Mouse (Mus musculus) neural tube, embryonic 12.5 days (tissue): ENCODE data around the gene Tead3. TPM values are rescaled to one million over a fixed set of nuclear protein-coding genes. Genes with fewer than 3 reads are reported as not detected.
"Not testable (repeated sequence)": the region's sequence is repeated elsewhere in the genome, so short reads cannot be mapped to it uniquely, and the experiment has no call there.

Experiments used
- ATAC-seq: fragments of 200-750 bp; cut with Nextera tagmentation; 2 replicates; pipeline ENCODE4 v1.8.0; 2017; ENCODE audit warnings: low read depth, mild to moderate bottlenecking, moderate TSS enrichment, moderate library complexity; ENCODE audit not compliant: low FRiP score
- H3K27ac ChIP-seq: fragments of 300-500 bp; sonication (generic); 2 replicates; pipeline ENCODE4 v1.5.1; 2016
- H3K27me3 ChIP-seq: fragments of 300-500 bp; sonication (generic); replicated peaks from 2 replicates; pipeline ENCODE4 v1.6.1; 2016; ENCODE audit warnings: mild to moderate bottlenecking
- H3K36me3 ChIP-seq: fragments of 300-500 bp; sonication (generic); 2 replicates; pipeline ENCODE4 v1.6.1; 2016; ENCODE audit warnings: mild to moderate bottlenecking
- H3K4me1 ChIP-seq: fragments of 300-500 bp; sonication (generic); 2 replicates; pipeline ENCODE4 v1.6.1; 2016
- H3K4me2 ChIP-seq: fragments of 300-500 bp; sonication (generic); replicated peaks from 2 replicates; pipeline ENCODE4 v1.6.1; 2016; ENCODE audit warnings: mild to moderate bottlenecking
- H3K4me3 ChIP-seq: fragments of 300-500 bp; sonication (generic); 2 replicates; pipeline ENCODE4 v1.5.1; 2016
- H3K9ac ChIP-seq: fragments of 300-500 bp; sonication (generic); 2 replicates; pipeline ENCODE4 v1.6.1; 2016; ENCODE audit warnings: mild to moderate bottlenecking
- H3K9me3 ChIP-seq: fragments of 300-500 bp; sonication (generic); 2 replicates; pipeline ENCODE4 v1.6.1; 2016; ENCODE audit warnings: mild to moderate bottlenecking
- WGBS: fragments of 180-500 bp; shearing (Covaris S2); methylation state at CpG from one replicate; pipeline ENCODE4 v1.1.7; 2016; 5-methylcytosine and 5-hydroxymethylcytosine counted together
- polyA plus RNA-seq: library from polyadenylated mRNA; unstranded; fragments of >200 nt; fragmentation: Nextera tagmentation; extraction: Ambion mirVana; gene quantifications from 2 replicates; pipeline ENCODE4 v1.2.1, GENCODE M21; 2016

Gene Tead3
- polyA plus RNA-seq, 1 experiment from 2014 or later, result 3.5 TPM

DNA sequence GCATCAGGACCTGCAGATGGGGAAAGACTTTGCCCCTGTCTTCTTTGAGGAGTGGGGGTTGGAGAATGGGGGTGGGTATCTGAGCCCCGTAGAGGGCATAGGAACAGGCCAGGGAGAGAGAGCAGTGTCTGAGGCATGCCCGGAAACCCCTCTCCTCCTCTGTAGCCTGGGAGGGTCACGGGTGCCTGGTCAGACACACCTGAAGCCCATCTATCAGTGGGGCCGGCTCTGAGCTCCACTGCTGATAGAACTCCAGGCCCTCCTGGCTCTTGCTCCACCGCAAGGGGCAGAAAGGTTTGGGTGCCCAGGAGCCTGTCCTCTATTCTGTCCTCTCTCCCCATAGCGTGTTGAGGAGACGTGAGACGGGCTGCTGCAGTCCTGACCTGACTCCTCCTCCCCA is 24.9 kb downstream of the Tead3 start:
- ATAC-seq, result no peak
- Histone ChIP-seq H3K4me2 (no peak overlapping the region), H3K4me1 (peaks cover 20% of the 10 kb centered on the region), H3K27me3 (no peaks in the 10 kb centered on the region), H3K36me3 (peaks cover 26% of the 10 kb centered on the region), H3K9me3 (no peaks in the 10 kb centered on the region), H3K27ac (no peak overlapping the region), H3K9ac (no peak overlapping the region), H3K4me3 (no peak overlapping the region)
- 87% methylated on average over 8 of the region's 8 CpGs for WGBS

DNA sequence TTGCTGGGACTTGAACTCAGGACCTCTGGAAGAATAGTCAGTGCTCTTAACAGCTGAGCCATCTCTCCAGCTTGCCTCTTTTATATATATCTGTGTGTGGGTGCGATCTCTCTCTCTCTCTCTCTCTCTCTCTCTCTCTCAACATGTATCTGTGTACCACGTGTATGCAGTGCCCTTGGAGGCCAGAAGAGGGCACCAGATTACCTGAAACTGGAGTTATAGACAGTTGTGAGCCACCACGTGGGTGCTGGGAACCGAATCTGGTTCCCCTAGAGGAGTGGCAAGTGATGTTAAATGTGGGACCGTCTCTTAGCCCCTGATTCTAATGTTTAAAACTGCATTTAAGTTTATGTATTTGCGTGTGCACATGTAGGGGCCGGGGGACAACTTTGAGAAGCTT is 26.2 kb downstream of the Tead3 start:
- not testable (repeated sequence) for H3K4me2 ChIP-seq, H3K4me3 ChIP-seq
- 89% methylated on average over 7 of the region's 7 CpGs for WGBS

GRCm38 (mm10) chr17:28323786-28324185 is 26.8 kb downstream of the Tead3 start:
- WGBS, result 92% methylated on average over 8 of the region's 8 CpGs
- no peak for ATAC-seq
- no peak overlapping the region for H3K9ac ChIP-seq
- no peak overlapping the region for H3K4me3 ChIP-seq
- H3K27me3 ChIP-seq, result no peaks in the 10 kb centered on the region
- H3K27ac ChIP-seq, result no peak overlapping the region
- peaks cover 7% of the 10 kb centered on the region; the same call in 1 of the 2 replicates for H3K4me1 ChIP-seq
- no peak overlapping the region for H3K4me2 ChIP-seq
- no peaks in the 10 kb centered on the region for H3K9me3 ChIP-seq
- peaks cover 21% of the 10 kb centered on the region for H3K36me3 ChIP-seq

More for the DNA sequence above, 26.2 kb downstream of the Tead3 start:
- not testable (repeated sequence) for ATAC-seq, H3K9me3 ChIP-seq, H3K27ac ChIP-seq, H3K27me3 ChIP-seq, H3K9ac ChIP-seq
- H3K36me3 ChIP-seq, result peaks cover 19% of the 10 kb centered on the region
- H3K4me1 ChIP-seq, result peaks cover 12% of the 10 kb centered on the region

GRCm38 (mm10) chr17:28321700-28322099 is 28.9 kb downstream of the Tead3 start:
- Histone ChIP-seq H3K4me3 (no peak overlapping the region), H3K4me2 (no peak overlapping the region), H3K9ac (no peak overlapping the region), H3K27me3 (no peaks in the 10 kb centered on the region), H3K4me1 (no peaks in the 10 kb centered on the region), H3K27ac (no peak overlapping the region), H3K9me3 (no peaks in the 10 kb centered on the region), H3K36me3 (peaks cover 39% of the 10 kb centered on the region)
- no peak for ATAC-seq
- 92% methylated on average over 4 of the region's 4 CpGs for WGBS

DNA sequence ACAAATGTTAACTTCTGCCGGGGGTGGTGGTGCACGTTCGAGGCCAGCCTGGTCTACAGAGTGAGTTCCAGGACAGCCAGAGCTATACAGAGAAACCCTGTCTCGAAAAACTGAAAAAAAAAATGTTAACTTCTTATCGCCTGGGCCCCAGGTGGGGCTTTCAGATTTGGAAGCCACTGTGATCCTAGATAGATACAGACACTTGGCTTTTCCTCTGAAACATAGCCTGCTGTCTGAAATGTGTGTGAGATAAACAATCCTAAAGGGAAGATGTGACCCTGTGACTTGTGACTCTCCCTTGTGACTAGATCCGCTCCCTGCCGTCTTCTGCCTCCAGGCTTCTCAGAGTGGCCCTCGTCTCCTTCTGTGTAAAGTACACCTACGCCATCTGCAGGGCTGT is 32.9 kb downstream of the Tead3 start:
- H3K4me2 ChIP-seq, result no peak overlapping the region
- no peak overlapping the region for H3K27ac ChIP-seq
- ATAC-seq, result no peak
- H3K4me3 ChIP-seq, result no peak overlapping the region
- no peaks in the 10 kb centered on the region for H3K27me3 ChIP-seq
- no peak overlapping the region for H3K9ac ChIP-seq
- 85% methylated on average over 9 of the region's 9 CpGs for WGBS
- no peaks in the 10 kb centered on the region for H3K9me3 ChIP-seq
- peaks cover 37% of the 10 kb centered on the region for H3K36me3 ChIP-seq
- peaks cover 10% of the 10 kb centered on the region for H3K4me1 ChIP-seq

DNA sequence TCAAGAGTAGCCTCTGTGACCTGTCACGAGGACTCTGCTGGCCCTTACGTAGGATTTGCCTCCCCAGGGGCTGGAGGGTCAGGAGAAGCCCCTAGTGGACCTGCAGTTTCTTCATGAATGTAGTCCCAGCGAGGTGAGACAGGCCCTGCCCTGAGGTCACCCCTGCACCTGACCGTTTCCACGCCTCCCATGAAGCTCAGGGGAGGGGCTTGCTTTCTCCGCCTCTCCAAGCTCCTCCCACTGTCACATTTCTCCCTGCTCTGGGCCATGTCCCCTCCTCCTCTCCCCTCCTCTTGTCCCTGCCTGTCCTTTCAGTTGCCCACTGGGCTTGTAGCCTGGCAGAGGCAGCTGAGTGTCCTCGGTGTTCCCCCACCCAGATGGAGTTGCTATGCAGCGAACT is 33.5 kb downstream of the Tead3 start:
- peaks cover 37% of the 10 kb centered on the region for H3K36me3 ChIP-seq
- H3K4me2 ChIP-seq, result no peak overlapping the region
- peaks cover 10% of the 10 kb centered on the region for H3K4me1 ChIP-seq
- no peak overlapping the region for H3K4me3 ChIP-seq
- no peak overlapping the region for H3K27ac ChIP-seq
- WGBS, result 65% methylated on average over 8 of the region's 8 CpGs
- H3K9ac ChIP-seq, result no peak overlapping the region
- ATAC-seq, result no peak
- no peaks in the 10 kb centered on the region for H3K9me3 ChIP-seq
- no peaks in the 10 kb centered on the region for H3K27me3 ChIP-seq

GRCm38 (mm10) chr17:28316476-28316875 is 34.1 kb downstream of the Tead3 start:
- Histone ChIP-seq H3K27ac (no peak overlapping the region), H3K4me1 (peaks cover 10% of the 10 kb centered on the region), H3K9ac (no peak overlapping the region), H3K9me3 (no peaks in the 10 kb centered on the region), H3K27me3 (no peaks in the 10 kb centered on the region), H3K4me2 (no peak overlapping the region), H3K36me3 (peaks cover 37% of the 10 kb centered on the region), H3K4me3 (no peak overlapping the region)
- ATAC-seq, result no peak
- WGBS, result 92% methylated on average over 9 of the region's 9 CpGs

DNA sequence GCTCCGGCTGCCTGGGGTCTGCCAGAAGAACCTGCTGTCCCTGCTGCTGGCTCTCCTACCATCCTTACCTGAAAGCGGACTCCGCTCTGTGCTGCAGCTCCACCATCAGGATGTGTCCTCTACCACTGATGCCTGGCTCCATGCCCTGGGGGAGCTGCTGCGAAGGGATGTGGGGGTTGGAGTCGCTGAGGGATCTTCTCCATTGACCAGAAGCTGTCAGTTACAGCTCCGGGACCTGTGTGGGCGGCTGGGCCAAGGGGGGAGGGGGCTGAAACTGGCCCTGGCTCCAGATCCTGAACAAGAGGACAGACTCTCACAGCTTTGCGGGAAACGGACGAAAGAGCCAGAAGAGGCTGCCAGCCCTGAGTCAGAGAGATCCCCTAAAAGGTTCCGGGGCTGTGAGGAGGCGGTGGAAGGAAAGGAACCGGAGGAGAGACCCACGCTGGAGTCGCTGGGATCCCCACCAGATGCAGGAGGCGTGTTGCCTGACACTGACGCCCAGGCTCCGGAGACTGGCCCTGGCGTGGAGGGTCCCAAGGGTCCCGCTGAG is 34.9 kb downstream of the Tead3 start:
- peaks cover 32% of the 10 kb centered on the region for H3K36me3 ChIP-seq
- no peak for ATAC-seq
- H3K4me2 ChIP-seq, result no peak overlapping the region; the same call in 1 of the 2 replicates
- H3K4me1 ChIP-seq, result peaks cover 10% of the 10 kb centered on the region
- H3K27ac ChIP-seq, result no peak overlapping the region
- H3K27me3 ChIP-seq, result no peaks in the 10 kb centered on the region
- H3K9ac ChIP-seq, result peak overlapping the region; percentile 17; the same call in 1 of the 2 replicates
- H3K9me3 ChIP-seq, result no peaks in the 10 kb centered on the region
- 88% methylated on average over 20 of the region's 20 CpGs for WGBS
- H3K4me3 ChIP-seq, result no peak overlapping the region

GRCm38 (mm10) chr17:28313880-28314225 is 36.8 kb downstream of the Tead3 start:
- H3K27ac ChIP-seq, result peak overlapping the region; percentile 79; the same call in 1 of the 2 replicates
- H3K36me3 ChIP-seq, result peaks cover 28% of the 10 kb centered on the region
- H3K4me1 ChIP-seq, result peaks cover 10% of the 10 kb centered on the region
- peak; percentile 25; the same call in 1 of the 2 replicates for ATAC-seq
- H3K4me2 ChIP-seq, result peak overlapping the region; percentile 93
- WGBS, result 3% methylated on average over 11 of the region's 11 CpGs
- peak overlapping the region; percentile 83 for H3K4me3 ChIP-seq
- peak overlapping the region; percentile 87 for H3K9ac ChIP-seq
- no peaks in the 10 kb centered on the region for H3K27me3 ChIP-seq
- H3K9me3 ChIP-seq, result no peaks in the 10 kb centered on the region

GRCm38 (mm10) chr17:28313212-28313879 is 37.3 kb downstream of the Tead3 start, which contains the start of gene Fance:
Gene Fance, plus strand, starts transcription at chr17:28313519.
- ATAC-seq, result peak; percentile 98
- H3K9ac ChIP-seq, result peak within 1 kb of the TSS; percentile 87
- H3K4me2 ChIP-seq, result peak within 1 kb of the TSS; percentile 93
- no peaks in the 10 kb centered on the region for H3K27me3 ChIP-seq
- H3K9me3 ChIP-seq, result no peaks in the 10 kb centered on the region
- H3K36me3 ChIP-seq, result peaks cover 25% of the 10 kb centered on the region
- H3K4me1 ChIP-seq, result peaks cover 14% of the 10 kb centered on the region
- H3K27ac ChIP-seq, result peak within 1 kb of the TSS; percentile 79; the same call in 1 of the 2 replicates
- H3K4me3 ChIP-seq, result peak within 1 kb of the TSS; percentile 83
- WGBS, result under 1% methylated on average over 68 of the region's 69 CpGs

DNA sequence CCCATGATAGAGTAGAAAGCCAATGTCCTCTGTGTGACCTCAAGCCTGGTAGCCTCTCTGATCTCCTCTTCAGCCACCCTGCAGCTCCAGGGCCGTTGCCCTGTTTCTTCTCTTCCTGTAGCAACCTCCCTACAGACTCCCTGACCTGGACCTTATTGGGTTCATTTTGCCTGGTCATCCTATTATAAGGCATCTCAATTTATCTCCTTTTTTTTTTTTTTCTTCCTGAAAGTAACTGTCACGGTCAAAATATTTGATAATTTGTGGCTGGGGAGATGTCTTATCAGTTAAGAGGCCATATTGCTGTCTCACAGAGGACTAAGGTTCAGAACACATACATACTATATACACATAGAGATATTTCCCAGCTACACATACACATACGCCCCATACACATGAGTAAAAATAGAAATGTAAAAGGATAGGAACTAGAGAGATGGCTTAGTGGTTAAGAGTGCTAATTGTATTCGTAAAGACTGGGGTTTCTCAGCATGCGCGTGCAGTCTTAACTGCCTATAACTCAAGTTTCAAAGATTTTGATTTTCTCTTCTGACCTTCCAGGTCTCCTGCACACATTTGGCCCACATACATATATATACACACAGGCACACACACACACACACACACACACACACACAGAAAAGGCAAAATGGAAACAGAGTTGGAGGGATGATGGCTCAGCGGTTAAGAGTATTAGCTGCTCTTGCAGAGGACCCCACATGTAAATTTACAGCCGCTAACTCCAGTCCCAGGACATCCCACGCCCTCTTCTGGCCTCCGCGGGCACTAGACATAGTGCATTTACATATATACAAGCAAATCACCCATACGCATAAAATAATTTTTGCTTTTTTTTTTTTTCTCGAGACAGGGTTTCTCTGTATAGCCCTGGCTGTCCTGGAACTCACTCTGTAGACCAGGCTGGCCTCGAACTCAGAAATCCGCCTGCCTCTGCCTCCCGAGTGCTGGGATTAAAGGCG is 38.1 kb downstream of the Tead3 start:
- Histone ChIP-seq H3K4me1 (peaks cover 15% of the 10 kb centered on the region), H3K27ac (no peak overlapping the region), H3K36me3 (peaks cover 18% of the 10 kb centered on the region), H3K9me3 (no peaks in the 10 kb centered on the region), H3K4me3 (peak overlapping the region; percentile 28), H3K4me2 (peak overlapping the region; percentile 93), H3K9ac (0 out of 2 replicates have a peak overlapping the region, but pooled peaks have one; percentile 2), H3K27me3 (no peaks in the 10 kb centered on the region)
- ATAC-seq, result peak; percentile 35; the same call in 1 of the 2 replicates
- WGBS, result 27% methylated on average over 17 of the region's 17 CpGs
